Mouse (Mus musculus): ENCODE results near the gene Lcn3. TPM values are rescaled to one million over a fixed set of nuclear protein-coding genes. Genes with fewer than 3 reads are reported as not detected.

The Lcn3 gene
- polyA plus RNA-seq, 1 experiment from 2014 or later, result not detected

DNA sequence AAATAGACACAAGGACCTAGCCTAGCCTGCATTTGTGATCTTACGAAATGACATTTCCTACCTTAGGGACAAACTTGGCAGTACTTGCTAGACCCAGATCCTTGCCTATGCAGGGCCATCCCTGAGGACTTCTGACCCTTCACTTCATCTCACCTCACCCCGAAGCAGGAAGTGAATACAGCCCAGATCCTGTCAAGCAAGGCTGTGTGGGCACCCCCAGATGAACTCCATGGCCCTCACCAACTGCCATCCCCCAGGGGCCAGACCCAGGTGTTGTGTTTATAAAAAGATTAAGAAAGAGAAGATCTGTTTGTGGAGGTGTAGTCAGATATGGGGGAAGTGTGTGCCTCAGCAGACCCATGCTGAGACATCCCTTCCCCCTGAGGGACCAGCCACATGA is 9.3 kb downstream of the Lcn3 start:
- Histone ChIP-seq H3K36me3 (ENCODE audit: control insufficient read depth, insufficient read depth, low read length) (no peaks in the 10 kb centered on the region), H3K4me1 (ENCODE audit: control insufficient read depth, insufficient read depth, low read length) (no peaks in the 10 kb centered on the region), H3K4me2 (no peak overlapping the region), H3K27me3 (ENCODE audit: control insufficient read depth, insufficient read depth, low read length) (no peaks in the 10 kb centered on the region), H3K4me3 (ENCODE audit: low read depth, low read length) (no peak overlapping the region), H3K9me3 (replicated peaks; ENCODE audit: control insufficient read depth, low read length) (no peaks in the 10 kb centered on the region), H3K9ac (ENCODE audit: low read depth, low read length) (no peak overlapping the region), H3K27ac (ENCODE audit: low read depth, low read length) (no peak overlapping the region)
- no peak for ATAC-seq (replicated peaks; ENCODE audit: insufficient number of reproducible peaks, low FRiP score, low TSS enrichment)
- WGBS (ENCODE audit: insufficient replicate concordance), result 63% methylated on average over 2 of the region's 2 CpGs

DNA sequence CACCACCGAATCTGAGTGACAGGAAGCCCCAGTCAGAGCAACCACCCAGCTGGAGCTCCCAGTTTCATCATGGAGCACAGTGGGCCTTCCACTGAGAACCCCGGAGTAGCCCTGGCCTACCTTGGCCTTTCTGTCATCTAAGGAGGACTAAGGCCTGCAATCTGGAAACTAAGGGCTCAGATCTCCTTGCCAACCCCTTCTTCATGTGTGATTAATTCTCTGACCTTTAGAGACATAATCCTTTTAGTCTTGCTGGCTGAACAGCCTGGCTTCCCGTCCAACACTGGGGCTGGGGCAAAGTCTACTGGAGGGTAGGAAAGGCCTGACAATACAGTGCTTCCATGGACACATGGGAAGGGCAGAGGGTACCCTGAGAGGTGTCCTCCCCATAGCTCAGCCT is 10.6 kb downstream of the Lcn3 start:
- ATAC-seq (replicated peaks; ENCODE audit: insufficient number of reproducible peaks, low FRiP score, low TSS enrichment), result no peak

DNA sequence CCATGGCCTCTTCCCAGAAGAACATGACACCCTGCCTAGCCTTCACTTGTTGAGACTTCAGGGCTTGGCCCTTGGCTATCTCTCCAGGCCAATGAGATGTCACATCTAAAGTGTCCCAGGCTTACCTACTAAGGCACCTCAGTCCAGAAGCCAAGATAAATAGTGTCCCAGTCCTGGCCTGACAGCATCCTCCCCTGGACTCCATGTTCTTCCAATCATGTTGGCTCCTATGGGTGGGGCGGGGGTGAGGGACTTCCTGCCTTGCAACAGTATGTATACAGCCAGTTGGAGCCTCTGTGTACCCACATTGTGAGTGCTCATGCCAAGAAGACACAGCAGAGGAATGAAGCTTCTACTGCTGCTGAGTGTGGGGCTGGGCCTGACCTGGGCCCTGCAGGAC is 11.3 kb downstream of the Lcn3 start, which contains the start of gene Lcn11:
Lcn11 (plus strand) TSS at position 301 of the 400 bp plus-strand sequence.
- Histone ChIP-seq H3K9ac (ENCODE audit: low read depth, low read length) (no peak within 1 kb of the TSS), H3K4me1 (ENCODE audit: control insufficient read depth, insufficient read depth, low read length) (no peaks in the 10 kb centered on the region), H3K36me3 (ENCODE audit: control insufficient read depth, insufficient read depth, low read length) (no peaks in the 10 kb centered on the region), H3K27ac (ENCODE audit: low read depth, low read length) (no peak within 1 kb of the TSS), H3K4me3 (ENCODE audit: low read depth, low read length) (no peak within 1 kb of the TSS), H3K4me2 (no peak within 1 kb of the TSS), H3K9me3 (replicated peaks; ENCODE audit: control insufficient read depth, low read length) (no peaks in the 10 kb centered on the region), H3K27me3 (ENCODE audit: control insufficient read depth, insufficient read depth, low read length) (no peaks in the 10 kb centered on the region)
- no peak for ATAC-seq (replicated peaks; ENCODE audit: insufficient number of reproducible peaks, low FRiP score, low TSS enrichment)
- WGBS (ENCODE audit: insufficient replicate concordance), result 81% methylated on average over 1 of the region's 1 CpGs

More for the DNA sequence above, 10.6 kb downstream of the Lcn3 start:
- Histone ChIP-seq H3K27ac (ENCODE audit: low read depth, low read length) (no peak overlapping the region), H3K9me3 (replicated peaks; ENCODE audit: control insufficient read depth, low read length) (no peaks in the 10 kb centered on the region), H3K4me3 (ENCODE audit: low read depth, low read length) (no peak overlapping the region), H3K9ac (ENCODE audit: low read depth, low read length) (no peak overlapping the region), H3K27me3 (ENCODE audit: control insufficient read depth, insufficient read depth, low read length) (no peaks in the 10 kb centered on the region), H3K4me1 (ENCODE audit: control insufficient read depth, insufficient read depth, low read length) (no peaks in the 10 kb centered on the region), H3K36me3 (ENCODE audit: control insufficient read depth, insufficient read depth, low read length) (no peaks in the 10 kb centered on the region), H3K4me2 (no peak overlapping the region)
- WGBS (ENCODE audit: insufficient replicate concordance), result 64% methylated on average over 3 of the region's 3 CpGs

DNA sequence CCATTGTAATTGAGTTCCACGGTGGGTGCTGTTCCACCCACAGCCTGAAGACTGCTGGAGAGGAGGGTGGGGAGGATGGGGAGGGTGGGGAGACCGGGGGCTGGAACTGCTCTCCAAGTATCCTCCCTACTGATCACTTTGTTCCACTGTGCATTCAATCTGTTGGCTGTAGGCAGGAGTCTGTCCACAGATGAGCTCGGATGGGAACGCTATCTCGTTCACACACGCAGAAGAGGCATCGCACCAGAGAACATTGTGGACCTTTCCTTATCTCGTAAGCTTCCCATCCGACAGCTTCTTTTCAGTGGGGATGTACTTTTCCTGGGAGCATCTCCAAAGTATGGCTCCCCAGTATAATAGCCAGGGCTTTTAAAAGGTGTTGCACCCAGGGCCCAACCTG is 13.7 kb downstream of the Lcn3 start:
- Histone ChIP-seq H3K27ac (ENCODE audit: low read depth, low read length) (no peak overlapping the region), H3K9me3 (replicated peaks; ENCODE audit: control insufficient read depth, low read length) (no peaks in the 10 kb centered on the region), H3K36me3 (ENCODE audit: control insufficient read depth, insufficient read depth, low read length) (no peaks in the 10 kb centered on the region), H3K27me3 (ENCODE audit: control insufficient read depth, insufficient read depth, low read length) (0 out of 2 replicates have a peak, but pooled peaks cover 2% of the 10 kb centered on the region), H3K4me3 (ENCODE audit: low read depth, low read length) (no peak overlapping the region), H3K9ac (ENCODE audit: low read depth, low read length) (no peak overlapping the region), H3K4me1 (ENCODE audit: control insufficient read depth, insufficient read depth, low read length) (no peaks in the 10 kb centered on the region), H3K4me2 (no peak overlapping the region)
- WGBS (ENCODE audit: insufficient replicate concordance), result 77% methylated on average over 9 of the region's 9 CpGs
- no peak for ATAC-seq (replicated peaks; ENCODE audit: insufficient number of reproducible peaks, low FRiP score, low TSS enrichment)

DNA sequence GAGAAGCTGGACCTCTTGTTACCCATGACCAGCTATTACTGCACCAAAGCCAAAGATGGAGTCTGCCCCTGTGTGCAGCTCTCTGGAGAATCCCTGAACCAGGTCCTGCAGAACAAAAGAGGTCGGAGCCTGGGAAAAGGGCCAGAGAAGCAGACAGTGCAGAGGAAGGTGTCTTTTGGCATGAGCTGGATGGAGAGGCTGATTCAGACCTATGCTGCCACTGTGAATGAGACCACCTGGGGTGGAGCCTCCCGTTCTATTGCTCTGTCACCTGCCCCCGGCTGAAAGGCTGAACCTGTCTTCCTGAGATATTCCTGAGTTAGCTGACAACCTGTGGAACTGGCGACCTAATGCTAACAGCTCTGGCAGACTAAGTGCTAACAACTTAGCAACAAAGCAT is 15.6 kb downstream of the Lcn3 start:
- WGBS (ENCODE audit: insufficient replicate concordance), result 52% methylated on average over 4 of the region's 4 CpGs
- no peak overlapping the region for H3K27ac ChIP-seq (ENCODE audit: low read depth, low read length)
- no peak for ATAC-seq (replicated peaks; ENCODE audit: insufficient number of reproducible peaks, low FRiP score, low TSS enrichment)

DNA sequence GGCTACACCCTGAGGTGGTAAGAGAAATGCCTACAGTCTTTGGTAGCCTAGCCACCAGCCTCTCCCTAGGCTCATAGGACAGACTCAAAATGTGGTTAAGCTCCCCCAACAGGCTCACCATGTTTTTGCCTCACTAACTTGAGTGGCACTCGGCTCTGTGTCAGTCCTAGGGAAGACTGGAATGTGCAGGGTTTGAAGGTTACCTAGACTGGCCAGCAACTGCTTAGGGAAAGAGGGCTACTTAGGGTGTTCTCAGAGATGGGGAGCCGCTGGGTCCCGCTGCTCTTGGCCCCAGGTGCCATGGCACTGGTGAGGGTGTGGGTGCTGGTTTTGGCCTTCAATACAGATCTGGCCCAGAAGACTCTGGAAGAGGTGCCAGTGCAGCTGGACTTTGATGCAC is 16.6 kb downstream of the Lcn3 start, which contains the start of gene Gm13539:
Gm13539 (plus strand) TSS at position 301 of the 400 bp plus-strand sequence.
- 0 out of 2 replicates have a peak, but pooled peaks cover 2% of the 10 kb centered on the region for H3K27me3 ChIP-seq (ENCODE audit: control insufficient read depth, insufficient read depth, low read length)
- H3K27ac ChIP-seq (ENCODE audit: low read depth, low read length), result no peak within 1 kb of the TSS
- no peak within 1 kb of the TSS for H3K4me3 ChIP-seq (ENCODE audit: low read depth, low read length)
- no peak for ATAC-seq (replicated peaks; ENCODE audit: insufficient number of reproducible peaks, low FRiP score, low TSS enrichment)
- no peaks in the 10 kb centered on the region for H3K9me3 ChIP-seq (replicated peaks; ENCODE audit: control insufficient read depth, low read length)
- no peak within 1 kb of the TSS for H3K9ac ChIP-seq (ENCODE audit: low read depth, low read length)
- no peak within 1 kb of the TSS for H3K4me2 ChIP-seq
- H3K4me1 ChIP-seq (ENCODE audit: control insufficient read depth, insufficient read depth, low read length), result no peaks in the 10 kb centered on the region
- WGBS (ENCODE audit: insufficient replicate concordance), result 80% methylated on average over 3 of the region's 3 CpGs
- H3K36me3 ChIP-seq (ENCODE audit: control insufficient read depth, insufficient read depth, low read length), result no peaks in the 10 kb centered on the region

More for the DNA sequence above, 15.6 kb downstream of the Lcn3 start:
- Histone ChIP-seq H3K4me1 (ENCODE audit: control insufficient read depth, insufficient read depth, low read length) (no peaks in the 10 kb centered on the region), H3K9ac (ENCODE audit: low read depth, low read length) (no peak overlapping the region), H3K27me3 (ENCODE audit: control insufficient read depth, insufficient read depth, low read length) (0 out of 2 replicates have a peak, but pooled peaks cover 2% of the 10 kb centered on the region), H3K36me3 (ENCODE audit: control insufficient read depth, insufficient read depth, low read length) (no peaks in the 10 kb centered on the region), H3K4me2 (no peak overlapping the region), H3K9me3 (replicated peaks; ENCODE audit: control insufficient read depth, low read length) (no peaks in the 10 kb centered on the region), H3K4me3 (ENCODE audit: low read depth, low read length) (no peak overlapping the region)

DNA sequence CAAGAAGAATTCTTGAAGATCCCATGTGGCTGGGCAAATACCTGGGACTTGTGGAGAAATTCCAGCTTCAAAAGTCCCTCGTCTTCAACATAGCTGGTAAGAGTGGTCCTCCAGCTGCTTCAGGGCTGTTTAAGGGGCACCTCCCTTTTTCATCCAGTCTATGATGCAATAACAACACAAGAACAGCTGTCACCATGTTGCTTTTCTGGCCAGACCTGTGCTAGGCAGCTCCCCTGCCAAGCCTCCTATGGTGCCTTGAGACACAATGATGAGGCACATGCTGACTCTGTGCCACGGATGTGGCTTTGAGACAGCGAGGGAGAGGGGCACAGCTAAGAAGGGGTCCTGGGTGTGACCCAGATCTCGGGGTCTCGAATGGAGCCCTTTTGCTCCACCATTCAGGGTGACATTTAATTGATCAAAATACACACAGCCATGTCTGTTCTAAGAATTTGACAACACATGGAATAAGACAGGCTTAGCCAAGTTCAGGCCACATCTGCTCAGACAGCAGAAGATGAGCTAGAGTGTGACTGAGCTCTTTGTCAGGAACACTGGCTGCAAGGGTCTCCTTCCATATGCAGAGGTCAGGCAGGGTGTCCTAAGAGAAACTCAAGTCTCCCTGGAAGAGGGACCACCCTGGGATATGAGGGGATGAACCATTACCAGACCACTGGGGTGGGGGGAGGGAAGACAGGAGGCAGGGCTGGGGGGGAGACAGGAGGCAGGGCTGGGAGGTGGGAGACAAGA is 20.4 kb downstream of the Lcn3 start:
- Histone ChIP-seq H3K9ac (ENCODE audit: low read depth, low read length) (no peak overlapping the region), H3K27ac (ENCODE audit: low read depth, low read length) (no peak overlapping the region), H3K27me3 (ENCODE audit: control insufficient read depth, insufficient read depth, low read length) (0 out of 2 replicates have a peak, but pooled peaks cover 2% of the 10 kb centered on the region), H3K9me3 (replicated peaks; ENCODE audit: control insufficient read depth, low read length) (no peaks in the 10 kb centered on the region), H3K4me2 (no peak overlapping the region), H3K36me3 (ENCODE audit: control insufficient read depth, insufficient read depth, low read length) (no peaks in the 10 kb centered on the region), H3K4me1 (ENCODE audit: control insufficient read depth, insufficient read depth, low read length) (no peaks in the 10 kb centered on the region), H3K4me3 (ENCODE audit: low read depth, low read length) (no peak overlapping the region)
- no peak for ATAC-seq (replicated peaks; ENCODE audit: insufficient number of reproducible peaks, low FRiP score, low TSS enrichment)
- 66% methylated on average over 5 of the region's 5 CpGs for WGBS (ENCODE audit: insufficient replicate concordance)

DNA sequence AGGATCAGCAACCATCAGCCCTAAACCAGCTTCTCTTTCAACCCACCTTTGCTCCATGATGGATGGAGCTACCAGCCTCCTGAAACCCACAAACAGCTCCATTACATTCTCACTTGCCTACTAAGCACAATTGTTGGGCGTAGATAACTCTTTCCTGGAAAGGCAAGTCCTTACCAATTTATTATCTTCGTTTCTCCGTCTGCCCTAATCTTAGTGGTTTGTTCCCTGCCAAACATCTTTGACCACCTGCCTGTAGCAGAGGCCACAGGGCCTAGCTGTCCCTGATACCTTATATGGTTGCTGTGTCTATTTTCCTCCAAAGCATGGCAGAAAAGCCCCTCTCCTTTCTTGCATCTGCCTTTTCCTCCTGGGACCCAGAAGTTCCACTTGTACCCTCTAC is 23.7 kb downstream of the Lcn3 start:
- ATAC-seq (replicated peaks; ENCODE audit: insufficient number of reproducible peaks, low FRiP score, low TSS enrichment), result no peak
- H3K4me2 ChIP-seq, result no peak overlapping the region
- WGBS (ENCODE audit: insufficient replicate concordance), result 69% methylated on average over 3 of the region's 3 CpGs
- no peaks in the 10 kb centered on the region for H3K9me3 ChIP-seq (replicated peaks; ENCODE audit: control insufficient read depth, low read length)
- no peak overlapping the region for H3K27ac ChIP-seq (ENCODE audit: low read depth, low read length)
- no peak overlapping the region for H3K9ac ChIP-seq (ENCODE audit: low read depth, low read length)
- no peaks in the 10 kb centered on the region for H3K4me1 ChIP-seq (ENCODE audit: control insufficient read depth, insufficient read depth, low read length)
- no peaks in the 10 kb centered on the region for H3K27me3 ChIP-seq (ENCODE audit: control insufficient read depth, insufficient read depth, low read length)
- H3K4me3 ChIP-seq (ENCODE audit: low read depth, low read length), result no peak overlapping the region
- no peaks in the 10 kb centered on the region for H3K36me3 ChIP-seq (ENCODE audit: control insufficient read depth, insufficient read depth, low read length)

DNA sequence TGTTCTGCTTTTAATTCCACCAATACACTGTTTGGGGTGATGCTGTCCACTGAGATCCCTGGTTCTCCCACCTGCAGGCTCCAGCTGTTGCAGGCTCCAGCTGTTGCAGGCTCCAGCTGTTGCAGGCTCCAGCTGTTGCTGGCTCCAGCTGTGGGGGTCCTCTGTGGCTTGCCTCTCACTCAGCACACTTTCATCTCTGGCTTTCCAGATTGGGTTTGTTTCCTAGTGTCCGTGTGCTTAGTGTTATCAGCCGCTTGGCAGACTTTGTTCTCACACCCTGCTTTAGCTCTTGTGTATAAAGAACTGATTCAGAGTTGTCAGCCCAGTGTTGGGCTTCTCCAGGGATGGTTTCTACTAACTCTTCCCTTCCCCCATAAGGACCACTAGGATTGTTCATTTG is 32.3 kb downstream of the Lcn3 start:
- Histone ChIP-seq H3K9me3 (replicated peaks; ENCODE audit: control insufficient read depth, low read length) (no peaks in the 10 kb centered on the region), H3K4me3 (ENCODE audit: low read depth, low read length) (no peak overlapping the region), H3K27me3 (ENCODE audit: control insufficient read depth, insufficient read depth, low read length) (no peaks in the 10 kb centered on the region), H3K36me3 (ENCODE audit: control insufficient read depth, insufficient read depth, low read length) (no peaks in the 10 kb centered on the region), H3K4me1 (ENCODE audit: control insufficient read depth, insufficient read depth, low read length) (no peaks in the 10 kb centered on the region), H3K9ac (ENCODE audit: low read depth, low read length) (no peak overlapping the region), H3K4me2 (no peak overlapping the region), H3K27ac (ENCODE audit: low read depth, low read length) (no peak overlapping the region)
- WGBS (ENCODE audit: insufficient replicate concordance), result 21% methylated on average over 2 of the region's 2 CpGs
- no peak for ATAC-seq (replicated peaks; ENCODE audit: insufficient number of reproducible peaks, low FRiP score, low TSS enrichment)
